Comparison of ENCODE assay signal across 9 mouse cellular contexts in genomic region chr3:127547882-127548281, GRCm38 (mm10). TPM values are rescaled to one million over a fixed set of nuclear protein-coding genes. Genes with fewer than 3 reads are reported as not detected.
DNase-seq lines count a peak whose midpoint lies in the region; ATAC-seq and TF ChIP-seq lines count a peak whose summit lies in the region.
"Had no signal": no experiment of that assay in that cellular context is flagged by ENCODE, and none has a peak within 500 bp of the region (broad histone marks: within the 10 kb centered on the region; RNA-seq: fewer than 3 reads in every experiment).

No protein-coding gene starts in this region.

- TF ChIP-seq POLR2A in brain, embryonic 14.5 days (IDR thresholded peaks at IDR 0.05; ENCODE audit: borderline replicate concordance, extremely low read depth, insufficient read depth, insufficient read length, poor library complexity, severe bottlenecking): no peak

- no peak overlapping the region for H3K9ac ChIP-seq in hindbrain, embryonic 11.5 days (ENCODE audit: low read depth, low read length)
- H3K9ac ChIP-seq in hindbrain, embryonic 13.5 days: no peak overlapping the region
- H3K9ac ChIP-seq in midbrain, embryonic 13.5 days (replicated peaks): no peak overlapping the region

- TF ChIP-seq CTCF in brain, embryonic 14.5 days (IDR thresholded peaks at IDR 0.05; ENCODE audit: borderline replicate concordance, extremely low read depth, insufficient read depth, insufficient read length): peak; percentile 37; the same call in 1 of the 2 replicates

- DNase-seq in hindbrain, embryonic 11.5 days (ENCODE audit: low spot score): peak; percentile 45
- peak; percentile 27 to 65 for DNase-seq in spleen, postnatal 4 days (ENCODE audit: low spot score in 2 of 2)
- DNase-seq in spleen, adult 12 weeks (ENCODE audit: low spot score): no peak
- peak; percentile 53 for DNase-seq in brain, embryonic 14.5 days (ENCODE audit: low read depth)
- peak; percentile 16 for DNase-seq in lung, postnatal 10 days

- no peak overlapping the region for H3K27ac ChIP-seq in hindbrain, embryonic 11.5 days (ENCODE audit: low read depth, low read length)
- H3K27ac ChIP-seq in hindbrain, embryonic 13.5 days: no peak overlapping the region
- no peak overlapping the region for H3K27ac ChIP-seq in midbrain, embryonic 13.5 days

- H3K4me1 ChIP-seq in hindbrain, embryonic 11.5 days (replicated peaks; ENCODE audit: control insufficient read depth, insufficient read depth, low read length): no peaks in the 10 kb centered on the region
- peaks cover 4% of the 10 kb centered on the region; the same call in 1 of the 2 replicates for H3K4me1 ChIP-seq in hindbrain, embryonic 13.5 days (replicated peaks)
- H3K4me1 ChIP-seq in midbrain, embryonic 13.5 days (replicated peaks): peaks cover 10% of the 10 kb centered on the region; the same call in 1 of the 2 replicates

- no peaks in the 10 kb centered on the region for H3K9me3 ChIP-seq in hindbrain, embryonic 11.5 days (ENCODE audit: control insufficient read depth, low read length)
- H3K9me3 ChIP-seq in hindbrain, embryonic 13.5 days: no peaks in the 10 kb centered on the region
- H3K9me3 ChIP-seq in midbrain, embryonic 13.5 days: no peaks in the 10 kb centered on the region

- H3K27me3 ChIP-seq in hindbrain, embryonic 11.5 days (ENCODE audit: control insufficient read depth, insufficient read depth, low read length): no peaks in the 10 kb centered on the region
- no peaks in the 10 kb centered on the region for H3K27me3 ChIP-seq in hindbrain, embryonic 13.5 days
- H3K27me3 ChIP-seq in midbrain, embryonic 13.5 days: no peaks in the 10 kb centered on the region

- H3K4me2 ChIP-seq in hindbrain, embryonic 11.5 days (replicated peaks; ENCODE audit: low read depth, low read length): no peak overlapping the region
- H3K4me2 ChIP-seq in hindbrain, embryonic 13.5 days: no peak overlapping the region
- H3K4me2 ChIP-seq in midbrain, embryonic 13.5 days (replicated peaks): no peak overlapping the region

- H3K36me3 ChIP-seq in hindbrain, embryonic 11.5 days (ENCODE audit: control insufficient read depth, insufficient read depth, low read length): no peaks in the 10 kb centered on the region
- peaks cover 29% of the 10 kb centered on the region for H3K36me3 ChIP-seq in hindbrain, embryonic 13.5 days
- peaks cover 25% of the 10 kb centered on the region for H3K36me3 ChIP-seq in midbrain, embryonic 13.5 days

- ATAC-seq in hindbrain, embryonic 11.5 days (ENCODE audit: low FRiP score): no peak
- no peak for ATAC-seq in hindbrain, embryonic 13.5 days (ENCODE audit: low FRiP score)
- no peak for ATAC-seq in megakaryocyte, adult 5-6 weeks (ENCODE audit: poor library complexity, severe bottlenecking)
- ATAC-seq in midbrain, embryonic 13.5 days: no peak

- no peak overlapping the region for H3K4me3 ChIP-seq in hindbrain, embryonic 11.5 days (ENCODE audit: low read depth, low read length)
- no peak overlapping the region for H3K4me3 ChIP-seq in hindbrain, embryonic 13.5 days
- no peak overlapping the region for H3K4me3 ChIP-seq in midbrain, embryonic 13.5 days (replicated peaks)
- H3K4me3 ChIP-seq: myocyte had no signal

- 38% methylated on average over 4 of the region's 5 CpGs for WGBS in hindbrain, embryonic 11.5 days
- WGBS in hindbrain, embryonic 13.5 days: 32% methylated on average over 5 of the region's 5 CpGs
- WGBS in midbrain, embryonic 13.5 days: 32% methylated on average over 4 of the region's 5 CpGs

RNA-seq across cellular contexts. Expression of gene Larp7, which starts 5.3 kb away (rescaled TPM):
- polyA plus RNA-seq in hindbrain, embryonic 11.5 days (2014; fragmentation: Nextera tagmentation; extraction: Ambion mirVana): 66.1 and 75.9 TPM in 2 replicates
- polyA plus RNA-seq in hindbrain, embryonic 13.5 days (2015; fragmentation: Nextera tagmentation; extraction: Ambion mirVana): 36.1 and 37.2 TPM in 2 replicates
- 16.8 and 20.7 TPM in 2 replicates for polyA plus RNA-seq in brain, embryonic 14.5 days (2012; rRNA removed)
- 50.3 and 61.8 TPM in 2 replicates for total RNA-seq in megakaryocyte, adult 5-6 weeks (2015)
- 75.3 and 82.6 TPM in 2 replicates for total RNA-seq in megakaryocyte, adult 5-6 weeks (2017)
- polyA plus RNA-seq in midbrain, embryonic 13.5 days (2015; fragmentation: Nextera tagmentation; extraction: Ambion mirVana): 45.0 and 50.4 TPM in 2 replicates

RNA-seq across cellular contexts. Expression of gene Zgrf1, which starts 5.4 kb away (rescaled TPM):
- polyA plus RNA-seq in hindbrain, embryonic 11.5 days (2014; fragmentation: Nextera tagmentation; extraction: Ambion mirVana): 9.5 and 12.6 TPM in 2 replicates
- polyA plus RNA-seq in hindbrain, embryonic 13.5 days (2015; fragmentation: Nextera tagmentation; extraction: Ambion mirVana): 3.3 and 4.9 TPM in 2 replicates
- polyA plus RNA-seq in brain, embryonic 14.5 days (2012; rRNA removed): 7.0 and 9.9 TPM in 2 replicates
- total RNA-seq in megakaryocyte, adult 5-6 weeks (2015): 9.0 and 9.5 TPM in 2 replicates
- 12.2 and 17.8 TPM in 2 replicates for total RNA-seq in megakaryocyte, adult 5-6 weeks (2017)
- 6.3 and 7.0 TPM in 2 replicates for polyA plus RNA-seq in midbrain, embryonic 13.5 days (2015; fragmentation: Nextera tagmentation; extraction: Ambion mirVana)

RNA-seq across cellular contexts. Expression of gene Ank2, which starts 48.7 kb away (rescaled TPM):
- 83.6 and 118 TPM in 2 replicates for polyA plus RNA-seq in hindbrain, embryonic 11.5 days (2014; fragmentation: Nextera tagmentation; extraction: Ambion mirVana)
- 165 and 177 TPM in 2 replicates for polyA plus RNA-seq in hindbrain, embryonic 13.5 days (2015; fragmentation: Nextera tagmentation; extraction: Ambion mirVana)
- polyA plus RNA-seq in brain, embryonic 14.5 days (2012; rRNA removed): 94.5 and 187 TPM in 2 replicates
- total RNA-seq in megakaryocyte, adult 5-6 weeks (2015): 0.27 TPM in 1 of 2 replicates, not detected in the other
- total RNA-seq in megakaryocyte, adult 5-6 weeks (2017): 0.81 TPM in 1 of 2 replicates, not detected in the other
- 186 and 204 TPM in 2 replicates for polyA plus RNA-seq in midbrain, embryonic 13.5 days (2015; fragmentation: Nextera tagmentation; extraction: Ambion mirVana)
